Mouse (Mus musculus): ENCODE data around the gene Plekho2. TPM values are rescaled to one million over a fixed set of nuclear protein-coding genes. Genes with fewer than 3 reads are reported as not detected.

Plekho2 gene
- polyA plus RNA-seq, 1 experiment, result 36.7 TPM

DNA sequence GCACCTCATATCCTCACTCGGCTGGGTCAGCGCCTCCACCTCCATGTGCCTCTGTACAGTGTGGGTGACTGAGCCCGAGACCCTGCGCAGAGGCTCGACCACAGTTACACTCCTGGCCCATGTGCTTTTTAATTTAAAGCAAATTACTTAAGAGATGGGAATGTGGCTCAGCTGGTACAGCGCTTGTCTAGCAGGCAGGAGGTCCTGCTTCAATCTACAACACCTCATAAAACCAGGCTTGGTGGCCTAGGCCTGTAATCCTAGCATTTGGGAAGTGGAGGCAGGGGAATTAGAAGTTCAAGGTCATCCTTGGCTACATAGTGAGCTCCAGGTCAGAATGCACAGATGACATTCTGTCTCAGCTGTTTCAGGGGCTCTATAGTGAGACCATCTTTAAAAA lies 21.0 kb downstream of the Plekho2 start:
- DNase-seq, result no peak
- 81% methylated on average over 6 of the region's 6 CpGs for WGBS
- TF ChIP-seq CTCF (IDR thresholded peaks at IDR 0.05; ENCODE audit: insufficient read depth, low read length) (no peak), POLR2A (IDR thresholded peaks at IDR 0.05; ENCODE audit: borderline replicate concordance, extremely low read depth, low read depth, low read length) (no peak)
- peaks cover 14% of the 10 kb centered on the region for H3K4me1 ChIP-seq (ENCODE audit: control insufficient read depth, insufficient read depth, low read length)
- H3K4me3 ChIP-seq (replicated peaks; ENCODE audit: extremely low read depth, low read depth, low read length), result no peak overlapping the region

DNA sequence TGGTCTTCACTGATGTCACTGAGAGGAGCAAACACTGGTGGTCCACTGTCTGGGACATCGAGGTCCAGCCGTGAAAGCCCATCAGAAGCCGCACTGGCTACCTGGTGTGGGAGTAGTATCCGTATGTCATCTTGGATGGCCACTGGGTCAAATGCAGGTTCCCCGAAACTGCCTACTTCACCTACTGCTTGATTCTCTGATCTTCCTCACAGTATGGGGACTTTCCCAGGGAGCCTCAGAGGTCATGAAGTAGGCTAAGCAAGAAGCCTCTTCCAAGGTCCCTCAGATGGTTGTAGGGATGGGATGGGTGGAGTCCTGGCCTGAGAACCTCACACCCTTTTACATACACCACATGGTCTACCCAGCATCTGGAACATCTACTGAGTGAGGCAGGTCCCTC lies 22.9 kb downstream of the Plekho2 start:
- DNase-seq, result no peak
- Histone ChIP-seq H3K4me1 (ENCODE audit: control insufficient read depth, insufficient read depth, low read length) (peaks cover 8% of the 10 kb centered on the region), H3K4me3 (replicated peaks; ENCODE audit: extremely low read depth, low read depth, low read length) (no peak overlapping the region)
- no peak for TF ChIP-seq POLR2A (IDR thresholded peaks at IDR 0.05; ENCODE audit: borderline replicate concordance, extremely low read depth, low read depth, low read length)
- no peak for TF ChIP-seq CTCF (IDR thresholded peaks at IDR 0.05; ENCODE audit: insufficient read depth, low read length)
- 93% methylated on average over 5 of the region's 5 CpGs for WGBS

DNA sequence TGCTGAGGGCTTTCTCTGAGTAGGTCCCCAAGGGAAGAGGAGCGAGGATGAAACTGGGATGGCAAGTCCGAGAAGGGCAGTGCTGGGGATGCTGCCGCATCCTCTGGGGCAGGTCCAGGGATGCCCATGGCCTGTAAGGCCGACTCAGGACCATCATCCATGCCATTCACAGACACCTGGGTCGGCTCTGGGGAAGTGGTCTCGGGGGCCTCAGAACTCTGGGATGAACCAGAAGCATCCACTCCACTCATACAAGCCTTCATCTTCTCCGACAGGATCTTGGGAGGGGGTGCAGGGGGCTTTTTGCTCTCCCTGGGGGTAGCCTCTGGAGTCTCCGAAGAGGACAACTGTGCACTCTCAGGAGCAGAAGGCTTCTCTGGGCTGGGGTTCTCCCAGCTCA lies 23.5 kb downstream of the Plekho2 start:
- peaks cover 2% of the 10 kb centered on the region; the same call in 1 of the 2 replicates for H3K4me1 ChIP-seq (ENCODE audit: control insufficient read depth, insufficient read depth, low read length)
- no peak for DNase-seq
- no peak overlapping the region for H3K4me3 ChIP-seq (replicated peaks; ENCODE audit: extremely low read depth, low read depth, low read length)
- no peak for TF ChIP-seq CTCF (IDR thresholded peaks at IDR 0.05; ENCODE audit: insufficient read depth, low read length)
- TF ChIP-seq POLR2A (IDR thresholded peaks at IDR 0.05; ENCODE audit: borderline replicate concordance, extremely low read depth, low read depth, low read length), result no peak
- 98% methylated on average over 8 of the region's 8 CpGs for WGBS

GRCm38 (mm10) chr9:65555621-65556020 lies 24.2 kb downstream of the Plekho2 start:
- no peak for DNase-seq
- H3K4me3 ChIP-seq (replicated peaks; ENCODE audit: extremely low read depth, low read depth, low read length), result no peak overlapping the region
- H3K4me1 ChIP-seq (ENCODE audit: control insufficient read depth, insufficient read depth, low read length), result peaks cover 6% of the 10 kb centered on the region
- 58% methylated on average over 4 of the region's 4 CpGs for WGBS
- TF ChIP-seq CTCF (IDR thresholded peaks at IDR 0.05; ENCODE audit: insufficient read depth, low read length), result no peak
- TF ChIP-seq POLR2A (IDR thresholded peaks at IDR 0.05; ENCODE audit: borderline replicate concordance, extremely low read depth, low read depth, low read length), result no peak

DNA sequence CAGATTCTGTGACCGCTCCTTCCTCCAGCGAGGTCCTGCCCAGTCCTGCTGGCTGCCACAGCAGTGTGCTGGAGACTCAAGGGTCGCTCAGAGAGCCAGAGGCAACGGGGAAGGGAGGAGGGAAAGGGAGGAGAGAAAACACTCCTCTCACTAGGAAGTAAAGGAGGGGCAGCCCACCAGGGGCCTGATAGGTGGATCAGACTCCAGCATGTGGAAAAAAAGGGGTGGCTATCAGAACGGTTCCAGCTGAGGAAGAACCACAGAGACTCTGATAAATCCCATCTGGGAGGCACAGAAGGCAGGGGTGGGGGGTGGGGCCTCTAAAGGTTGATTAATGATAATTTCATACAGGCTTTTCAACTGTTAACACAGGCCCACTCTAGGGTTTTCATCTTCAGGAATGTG lies 24.8 kb downstream of the Plekho2 start:
- 16% methylated on average over 5 of the region's 5 CpGs for WGBS
- TF ChIP-seq POLR2A (IDR thresholded peaks at IDR 0.05; ENCODE audit: borderline replicate concordance, extremely low read depth, low read depth, low read length) (no peak), CTCF (IDR thresholded peaks at IDR 0.05; ENCODE audit: insufficient read depth, low read length) (no peak)
- no peak for DNase-seq
- H3K4me1 ChIP-seq (ENCODE audit: control insufficient read depth, insufficient read depth, low read length), result peaks cover 7% of the 10 kb centered on the region
- no peak overlapping the region for H3K4me3 ChIP-seq (replicated peaks; ENCODE audit: extremely low read depth, low read depth, low read length)

- no peak for DNase-seq
- Histone ChIP-seq H3K4me1 (ENCODE audit: control insufficient read depth, insufficient read depth, low read length) (peaks cover 7% of the 10 kb centered on the region), H3K4me3 (replicated peaks; ENCODE audit: extremely low read depth, low read depth, low read length) (no peak overlapping the region)
- WGBS, result 91% methylated on average over 2 of the region's 2 CpGs
- TF ChIP-seq POLR2A (IDR thresholded peaks at IDR 0.05; ENCODE audit: borderline replicate concordance, extremely low read depth, low read depth, low read length) (no peak), CTCF (IDR thresholded peaks at IDR 0.05; ENCODE audit: insufficient read depth, low read length) (no peak)
Observed at GRCm38 (mm10) chr9:65552711-65553110, 27.1 kb downstream of the Plekho2 start.

- TF ChIP-seq CTCF (IDR thresholded peaks at IDR 0.05; ENCODE audit: insufficient read depth, low read length), result no peak
- TF ChIP-seq POLR2A (IDR thresholded peaks at IDR 0.05; ENCODE audit: borderline replicate concordance, extremely low read depth, low read depth, low read length), result no peak
- Histone ChIP-seq H3K4me3 (replicated peaks; ENCODE audit: extremely low read depth, low read depth, low read length) (no peak overlapping the region), H3K4me1 (ENCODE audit: control insufficient read depth, insufficient read depth, low read length) (peaks cover 7% of the 10 kb centered on the region)
- WGBS, result 58% methylated on average over 5 of the region's 5 CpGs
- DNase-seq, result no peak
Observed at GRCm38 (mm10) chr9:65552141-65552540, 27.7 kb downstream of the Plekho2 start.

DNA sequence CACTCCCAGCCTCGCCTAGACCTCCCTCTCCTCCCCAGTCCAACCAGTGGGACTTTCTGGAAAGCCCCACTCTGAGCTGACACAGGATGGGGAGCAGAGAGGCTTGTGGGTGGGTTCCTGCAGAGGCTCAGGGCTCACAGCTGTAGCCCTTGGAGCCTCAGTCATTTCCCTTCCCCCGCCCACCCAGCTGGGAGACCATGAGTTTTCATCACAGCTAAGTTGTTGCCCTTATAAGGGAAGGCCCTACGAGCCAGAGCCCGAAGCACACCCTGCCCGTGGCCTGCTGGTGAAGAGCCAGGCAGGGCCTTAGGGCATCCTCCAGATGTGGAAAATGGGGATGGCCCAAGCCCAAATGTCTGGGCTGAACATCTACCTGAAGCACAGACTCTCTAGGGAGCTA lies 28.8 kb downstream of the Plekho2 start:
- TF ChIP-seq POLR2A (IDR thresholded peaks at IDR 0.05; ENCODE audit: borderline replicate concordance, extremely low read depth, low read depth, low read length) (no peak), CTCF (IDR thresholded peaks at IDR 0.05; ENCODE audit: insufficient read depth, low read length) (no peak)
- WGBS, result 24% methylated on average over 5 of the region's 5 CpGs
- H3K4me3 ChIP-seq (replicated peaks; ENCODE audit: extremely low read depth, low read depth, low read length), result no peak overlapping the region
- peaks cover 7% of the 10 kb centered on the region for H3K4me1 ChIP-seq (ENCODE audit: control insufficient read depth, insufficient read depth, low read length)
- peak; percentile 35 for DNase-seq

- 19% methylated on average over 7 of the region's 7 CpGs for WGBS
- no peak for TF ChIP-seq CTCF (IDR thresholded peaks at IDR 0.05; ENCODE audit: insufficient read depth, low read length)
- TF ChIP-seq POLR2A (IDR thresholded peaks at IDR 0.05; ENCODE audit: borderline replicate concordance, extremely low read depth, low read depth, low read length), result no peak
- H3K4me1 ChIP-seq (ENCODE audit: control insufficient read depth, insufficient read depth, low read length), result peaks cover 11% of the 10 kb centered on the region
Observed at GRCm38 (mm10) chr9:65550079-65550831, 29.6 kb downstream of the Plekho2 start.

GRCm38 (mm10) chr9:65549643-65550042 lies 30.2 kb downstream of the Plekho2 start:
- no peak for TF ChIP-seq POLR2A (IDR thresholded peaks at IDR 0.05; ENCODE audit: borderline replicate concordance, extremely low read depth, low read depth, low read length)
- no peak for TF ChIP-seq CTCF (IDR thresholded peaks at IDR 0.05; ENCODE audit: insufficient read depth, low read length)
- 68% methylated on average over 5 of the region's 5 CpGs for WGBS
- no peak for DNase-seq
- Histone ChIP-seq H3K4me1 (ENCODE audit: control insufficient read depth, insufficient read depth, low read length) (peaks cover 10% of the 10 kb centered on the region), H3K4me3 (replicated peaks; ENCODE audit: extremely low read depth, low read depth, low read length) (no peak overlapping the region)

More at GRCm38 (mm10) chr9:65550079-65550831, 29.6 kb downstream of the Plekho2 start:
- DNase-seq, result no peak
- no peak overlapping the region for H3K4me3 ChIP-seq (replicated peaks; ENCODE audit: extremely low read depth, low read depth, low read length)

All from lung, adult 2 months (tissue).